Mouse (Mus musculus) forebrain, embryonic 14.5 days (tissue): Measurements from ENCODE around the gene Olfr1373. TPM values are rescaled to one million over a fixed set of nuclear protein-coding genes. Genes with fewer than 3 reads are reported as not detected.
"Not testable (repeated sequence)": the region's sequence is repeated elsewhere in the genome, so short reads cannot be mapped to it uniquely, and the experiment has no call there.

Experiments used
- ATAC-seq: fragments of 200-750 bp; cut with Nextera tagmentation; 2 replicates; pipeline ENCODE4 v1.8.0; 2017; ENCODE audit warnings: mild to moderate bottlenecking, moderate library complexity
- DNase-seq: peaks from one replicate; pipeline ENCODE4 v3.0.0-alpha.2; 2015; ENCODE audit warnings: low spot score
- H3K27ac ChIP-seq: fragments of 300-500 bp; sonication (generic); 2 replicates; pipeline ENCODE4 v1.5.1; 2014; ENCODE audit warnings: low read depth, mild to moderate bottlenecking, control low read depth, low read length, moderate library complexity
- H3K27me3 ChIP-seq: fragments of 300-500 bp; sonication (generic); replicated peaks from 2 replicates; pipeline ENCODE4 v1.6.1; 2014; ENCODE audit warnings: low read length, control low read depth, mixed read lengths; ENCODE audit not compliant: control insufficient read depth, insufficient read depth
- H3K36me3 ChIP-seq: fragments of 300-500 bp; sonication (generic); 2 replicates; pipeline ENCODE4 v1.6.1; 2014; ENCODE audit warnings: low read length, control low read depth; ENCODE audit not compliant: control insufficient read depth, insufficient read depth
- H3K4me1 ChIP-seq: fragments of 300-500 bp; sonication (generic); 2 replicates; pipeline ENCODE4 v1.6.1; 2014; ENCODE audit warnings: antibody characterized with exemption, low read length, control low read depth; ENCODE audit not compliant: control insufficient read depth, insufficient read depth
- H3K4me2 ChIP-seq: fragments of 300-500 bp; sonication (generic); 2 replicates; pipeline ENCODE4 v1.6.1; 2014; ENCODE audit warnings: mild to moderate bottlenecking, control low read depth, low read length
- H3K4me3 ChIP-seq: fragments of 300-500 bp; sonication (generic); 2 replicates; pipeline ENCODE4 v1.5.1; 2014; ENCODE audit warnings: low read depth, low read length, control low read depth
- H3K9ac ChIP-seq: fragments of 300-500 bp; sonication (generic); 2 replicates; pipeline ENCODE4 v1.6.1; 2014; ENCODE audit warnings: mild to moderate bottlenecking, low read length, control low read depth, moderate library complexity
- H3K9me3 ChIP-seq: fragments of 300-500 bp; sonication (generic); replicated peaks from 2 replicates; pipeline ENCODE4 v1.6.1; 2016; ENCODE audit warnings: low read length, control low read depth, mixed read lengths; ENCODE audit not compliant: control insufficient read depth
- WGBS: fragments of 180-500 bp; shearing (Covaris S2); extraction: QIAGEN DNeasy Blood & Tissue Kit; methylation state at CpG from one replicate; pipeline ENCODE4 v1.1.7; 2014; 5-methylcytosine and 5-hydroxymethylcytosine counted together
- polyA plus RNA-seq: library from polyadenylated mRNA; unstranded; fragments of >200 nt; fragmentation: Nextera tagmentation; extraction: Ambion mirVana; gene quantifications from 2 replicates; pipeline ENCODE4 v1.2.1, GENCODE M21; 2014

Gene Olfr1373
- polyA plus RNA-seq, 1 experiment from 2014 or later: not detected

- not testable (repeated sequence) for ATAC-seq
These were observed 29.2 kb downstream of the Olfr1373 start for GRCm38 (mm10) chr11:52116117-52116516.

DNA sequence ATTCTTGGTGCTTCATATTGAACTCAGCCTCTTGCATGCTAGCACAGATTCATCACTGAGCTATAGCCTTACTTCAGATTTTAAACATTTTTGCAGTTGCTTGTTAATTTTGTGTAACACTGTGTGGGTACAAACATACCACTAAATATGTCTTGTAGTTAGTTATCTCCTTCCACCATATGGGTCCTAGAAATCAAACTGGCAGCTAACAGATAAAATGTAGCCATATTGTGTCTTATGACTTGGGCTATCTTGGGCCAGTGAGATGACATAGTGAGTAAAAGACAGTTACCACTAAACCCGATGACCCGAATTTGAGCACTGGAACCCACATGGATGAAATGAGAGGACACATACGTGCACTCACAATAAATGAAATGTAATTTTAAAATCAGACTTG lies 29.8 kb downstream of the Olfr1373 start:
- Histone ChIP-seq H3K9me3 (no peaks in the 10 kb centered on the region), H3K27ac (no peak overlapping the region), H3K36me3 (peaks cover 66% of the 10 kb centered on the region), H3K27me3 (no peaks in the 10 kb centered on the region), H3K9ac (no peak overlapping the region), H3K4me2 (no peak overlapping the region), H3K4me1 (no peaks in the 10 kb centered on the region), H3K4me3 (no peak overlapping the region)
- WGBS: 93% methylated on average over 3 of the region's 3 CpGs
- DNase-seq (no peak), ATAC-seq (no peak)

More at GRCm38 (mm10) chr11:52116117-52116516, 29.2 kb downstream of the Olfr1373 start:
- not testable (repeated sequence) for DNase-seq, H3K4me1 ChIP-seq, H3K4me3 ChIP-seq, H3K9me3 ChIP-seq, H3K27me3 ChIP-seq, H3K27ac ChIP-seq, H3K4me2 ChIP-seq, H3K9ac ChIP-seq
- 88% methylated on average over 6 of the region's 6 CpGs for WGBS
- H3K36me3 ChIP-seq: peaks cover 70% of the 10 kb centered on the region

GRCm38 (mm10) chr11:52109421-52109820 lies 35.9 kb downstream of the Olfr1373 start:
- Histone ChIP-seq H3K9me3 (no peaks in the 10 kb centered on the region), H3K27ac (no peak overlapping the region), H3K4me1 (no peaks in the 10 kb centered on the region), H3K4me3 (no peak overlapping the region), H3K4me2 (no peak overlapping the region), H3K27me3 (no peaks in the 10 kb centered on the region), H3K9ac (no peak overlapping the region), H3K36me3 (peaks cover 9% of the 10 kb centered on the region)
- no peak for ATAC-seq
- no peak for DNase-seq
- WGBS: 85% methylated on average over 1 of the region's 1 CpGs

- no peaks in the 10 kb centered on the region for H3K4me1 ChIP-seq
- H3K36me3 ChIP-seq: peaks cover 4% of the 10 kb centered on the region; the same call in 1 of the 2 replicates
- H3K4me3 ChIP-seq: no peak overlapping the region
- no peak for ATAC-seq
- H3K27ac ChIP-seq: no peak overlapping the region
- H3K4me2 ChIP-seq: no peak overlapping the region
- no peaks in the 10 kb centered on the region for H3K9me3 ChIP-seq
- 96% methylated on average over 5 of the region's 5 CpGs for WGBS
- no peak overlapping the region for H3K9ac ChIP-seq
- DNase-seq: no peak
- H3K27me3 ChIP-seq: no peaks in the 10 kb centered on the region
These were observed 36.5 kb downstream of the Olfr1373 start for GRCm38 (mm10) chr11:52108796-52109195.

GRCm38 (mm10) chr11:52106438-52106837 lies 38.9 kb downstream of the Olfr1373 start:
- H3K27me3 ChIP-seq: no peaks in the 10 kb centered on the region
- WGBS: 89% methylated on average over 1 of the region's 1 CpGs

GRCm38 (mm10) chr11:52106037-52106436 lies 39.3 kb downstream of the Olfr1373 start:
- no peak overlapping the region for H3K27ac ChIP-seq
- H3K27me3 ChIP-seq: no peaks in the 10 kb centered on the region
- H3K9ac ChIP-seq: no peak overlapping the region
- H3K4me2 ChIP-seq: no peak overlapping the region
- peaks cover 6% of the 10 kb centered on the region for H3K4me1 ChIP-seq
- no peaks in the 10 kb centered on the region for H3K9me3 ChIP-seq
- no peak overlapping the region for H3K4me3 ChIP-seq
- WGBS: 96% methylated on average over 2 of the region's 2 CpGs
- H3K36me3 ChIP-seq: no peaks in the 10 kb centered on the region
- ATAC-seq: no peak
- DNase-seq: no peak

More at GRCm38 (mm10) chr11:52106438-52106837, 38.9 kb downstream of the Olfr1373 start:
- Histone ChIP-seq H3K4me3 (no peak overlapping the region), H3K9me3 (no peaks in the 10 kb centered on the region), H3K4me1 (peaks cover 2% of the 10 kb centered on the region; the same call in 1 of the 2 replicates), H3K9ac (no peak overlapping the region), H3K4me2 (no peak overlapping the region), H3K27ac (no peak overlapping the region), H3K36me3 (no peaks in the 10 kb centered on the region)
- DNase-seq: no peak
- ATAC-seq: no peak

DNA sequence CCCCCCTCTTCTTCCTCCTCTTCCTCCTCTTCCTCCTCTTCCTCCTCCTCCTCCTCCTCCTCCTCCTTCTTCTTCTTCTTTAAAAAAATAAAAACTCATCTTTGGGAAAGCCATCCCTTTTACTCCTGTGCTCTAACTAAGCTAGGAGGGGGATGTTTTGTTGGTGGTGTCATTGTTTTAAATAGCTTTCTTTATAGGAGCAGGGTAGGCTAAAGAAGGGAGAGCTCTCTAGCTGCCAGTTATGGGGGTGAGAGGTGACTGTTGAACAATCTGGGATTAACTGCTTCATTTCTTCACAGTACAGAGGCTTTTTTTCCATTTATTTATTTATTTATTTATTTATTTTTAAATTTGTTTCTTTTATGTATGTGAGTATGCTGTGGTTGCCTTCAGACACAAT lies 39.8 kb downstream of the Olfr1373 start:
- Histone ChIP-seq H3K4me1 (peaks cover 11% of the 10 kb centered on the region), H3K36me3 (no peaks in the 10 kb centered on the region), H3K4me3 (no peak overlapping the region), H3K4me2 (no peak overlapping the region), H3K9me3 (no peaks in the 10 kb centered on the region), H3K27me3 (no peaks in the 10 kb centered on the region), H3K27ac (no peak overlapping the region), H3K9ac (no peak overlapping the region)
- DNase-seq (no peak), ATAC-seq (no peak)

- no peak overlapping the region for H3K9ac ChIP-seq
- no peak overlapping the region for H3K4me2 ChIP-seq
- H3K4me1 ChIP-seq: peaks cover 19% of the 10 kb centered on the region
- H3K4me3 ChIP-seq: no peak overlapping the region
- no peaks in the 10 kb centered on the region for H3K9me3 ChIP-seq
- no peak for DNase-seq
- ATAC-seq: no peak
- no peak overlapping the region for H3K27ac ChIP-seq
- H3K27me3 ChIP-seq: no peaks in the 10 kb centered on the region
- 88% methylated on average over 4 of the region's 4 CpGs for WGBS
- no peaks in the 10 kb centered on the region for H3K36me3 ChIP-seq
These were observed 42.4 kb downstream of the Olfr1373 start for GRCm38 (mm10) chr11:52102977-52103376.

DNA sequence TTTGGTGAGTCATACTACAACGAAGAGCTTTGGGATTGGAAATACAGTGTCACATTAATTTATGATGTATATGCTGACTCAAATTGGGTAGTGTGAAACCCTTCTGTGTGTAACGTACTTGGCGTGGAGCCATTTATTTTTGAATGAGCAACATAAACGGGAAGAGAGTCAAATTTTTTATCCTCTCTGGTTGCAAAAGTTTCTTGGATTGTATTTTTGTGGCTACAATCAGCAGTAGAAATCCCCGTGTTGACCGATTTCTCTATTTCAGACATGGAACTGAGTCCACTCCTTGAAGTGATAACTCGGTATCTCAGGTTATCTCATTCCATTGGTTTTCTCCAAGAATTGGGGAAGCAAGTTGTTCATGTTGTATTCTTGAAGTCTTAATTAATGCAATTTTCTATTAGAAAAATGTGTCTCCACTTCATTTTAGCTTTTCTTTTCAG lies 45.5 kb downstream of the Olfr1373 start:
- ATAC-seq: no peak
- DNase-seq: no peak
- peaks cover 21% of the 10 kb centered on the region for H3K4me1 ChIP-seq
- H3K9me3 ChIP-seq: no peaks in the 10 kb centered on the region
- peak overlapping the region; percentile 98 for H3K4me3 ChIP-seq
- WGBS: 7% methylated on average over 7 of the region's 7 CpGs
- peak overlapping the region; percentile 98 for H3K9ac ChIP-seq
- no peaks in the 10 kb centered on the region for H3K36me3 ChIP-seq
- H3K27me3 ChIP-seq: no peaks in the 10 kb centered on the region
- peak overlapping the region; percentile 80 for H3K4me2 ChIP-seq
- H3K27ac ChIP-seq: no peak overlapping the region
